Mouse (Mus musculus) hematopoietic stem cell, adult 5-6 weeks (primary cell): Measurements from ENCODE around the gene Ccdc188. TPM values are rescaled to one million over a fixed set of nuclear protein-coding genes. Genes with fewer than 3 reads are reported as not detected.
"Not testable (repeated sequence)": the region's sequence is repeated elsewhere in the genome, so short reads cannot be mapped to it uniquely, and the experiment has no call there.

ENCODE experiments used
- ATAC-seq, 2 experiments: fragments of 125-278 bp in 1 of 2; replicated peaks in 1 of 2; 2 replicates each; pipeline ENCODE4 v1.8.0; 2016 to 2017; ENCODE audit warnings: inconsistent platforms in 2 of 2, mild to moderate bottlenecking in 2 of 2, moderate number of reproducible peaks in 2 of 2, low read depth in 1 of 2, moderate TSS enrichment in 1 of 2; ENCODE audit not compliant: low FRiP score in 2 of 2, poor library complexity in 2 of 2, severe bottlenecking in 2 of 2, insufficient read depth in 1 of 2, low TSS enrichment in 1 of 2
- total RNA-seq: library from RNA; stranded (forward); fragments of 172-1452, 232-1000 nt; gene quantifications from 2 replicates; pipeline ENCODE4 v1.2.3, GENCODE M21; 2017

The Ccdc188 gene
- total RNA-seq = not detected in 2 replicates

- ATAC-seq = no peak
Observed at GRCm38 (mm10) chr16:18217579-18217978, at the start of gene Ccdc188. TSS of gene Ccdc188 (plus strand) at chr16:18217879.

- ATAC-seq = peak; percentile 34 to 50; a peak in 3 of 4 replicates
Observed at GRCm38 (mm10) chr16:18169156-18169555, 48.5 kb upstream of the Ccdc188 start.

- no peak for ATAC-seq
Observed at GRCm38 (mm10) chr16:18169776-18170175, 47.9 kb upstream of the Ccdc188 start.

DNA sequence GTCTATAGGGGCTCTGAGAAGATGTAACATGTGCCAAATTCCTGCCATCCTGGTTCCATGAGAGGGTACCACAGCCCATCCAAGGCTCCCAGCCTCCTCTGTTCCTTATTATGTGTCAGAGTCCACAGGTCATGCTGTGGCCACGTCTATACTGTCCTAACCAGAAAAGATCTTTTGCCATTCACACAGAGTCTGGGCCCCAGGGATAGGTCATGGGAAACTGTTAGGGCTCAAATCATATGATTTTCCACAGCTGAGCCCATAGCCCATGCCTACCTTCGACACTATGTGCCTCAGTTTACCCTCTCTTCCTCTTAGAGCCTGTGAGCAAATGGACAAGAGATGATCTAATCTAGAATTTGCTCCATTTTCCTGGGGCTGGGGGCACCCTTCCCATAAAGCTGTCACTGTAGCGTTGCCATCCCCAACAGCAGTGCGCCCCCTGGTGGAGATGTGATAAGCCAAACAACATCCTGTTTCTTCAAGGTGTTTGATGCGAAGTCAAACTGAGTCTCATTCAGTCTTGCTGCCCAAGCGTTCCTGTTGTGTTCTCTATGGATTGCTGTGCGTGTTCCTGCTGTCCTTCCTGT, 45.3 kb upstream of the Ccdc188 start:
- peak in 1 of 2 experiments; percentile 61; a peak in 3 of 4 replicates for ATAC-seq

DNA sequence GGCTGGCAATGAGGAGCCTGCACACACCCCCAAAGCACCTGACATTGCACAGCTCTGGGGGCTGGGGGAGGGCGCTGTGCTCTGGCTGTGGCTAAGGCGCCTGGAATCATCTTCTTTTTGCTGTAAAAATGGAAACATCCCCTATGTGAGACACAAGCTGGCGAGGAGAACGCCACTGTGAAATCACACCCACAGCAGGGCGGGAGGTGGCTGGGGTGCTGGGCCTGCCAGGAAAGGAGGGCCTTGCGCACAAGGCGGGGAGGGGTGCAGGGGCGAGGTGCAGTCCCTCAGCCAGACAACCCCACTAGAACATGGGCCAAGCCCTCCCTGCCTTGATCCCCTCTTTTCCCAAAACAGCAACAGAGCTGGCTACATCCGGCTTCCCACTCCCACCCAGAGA, 44.4 kb upstream of the Ccdc188 start:
- no peak for ATAC-seq

- no peak for ATAC-seq
Observed at GRCm38 (mm10) chr16:18173788-18174187, 43.9 kb upstream of the Ccdc188 start.

- ATAC-seq = peak; percentile 36 to 50; a peak in 3 of 4 replicates
Observed at GRCm38 (mm10) chr16:18175817-18176541, 41.7 kb upstream of the Ccdc188 start.

- ATAC-seq = no peak
Observed at GRCm38 (mm10) chr16:18176758-18177157, 40.9 kb upstream of the Ccdc188 start.

DNA sequence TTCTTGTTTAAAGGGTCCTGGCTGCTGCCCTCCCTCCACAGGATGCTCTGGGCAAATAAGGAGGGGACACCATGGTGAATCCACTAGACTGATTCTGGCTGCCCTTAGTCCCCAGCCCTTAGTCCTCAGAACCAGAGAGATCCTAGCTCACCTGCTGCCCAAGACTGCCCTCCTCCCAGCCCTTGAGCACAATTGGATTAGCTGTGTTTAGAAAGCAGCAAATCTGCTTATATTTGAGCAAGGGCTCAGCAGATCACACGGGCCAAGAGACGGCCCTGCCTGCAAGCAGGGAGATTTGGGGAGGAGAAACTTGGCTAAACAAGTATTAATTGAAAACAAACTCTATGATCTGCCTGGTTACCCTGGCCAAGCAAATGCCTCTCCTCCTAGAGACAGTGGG, 38.1 kb upstream of the Ccdc188 start:
- no peak for ATAC-seq

- ATAC-seq = no peak
Observed at GRCm38 (mm10) chr16:18181398-18181797, 36.3 kb upstream of the Ccdc188 start.

DNA sequence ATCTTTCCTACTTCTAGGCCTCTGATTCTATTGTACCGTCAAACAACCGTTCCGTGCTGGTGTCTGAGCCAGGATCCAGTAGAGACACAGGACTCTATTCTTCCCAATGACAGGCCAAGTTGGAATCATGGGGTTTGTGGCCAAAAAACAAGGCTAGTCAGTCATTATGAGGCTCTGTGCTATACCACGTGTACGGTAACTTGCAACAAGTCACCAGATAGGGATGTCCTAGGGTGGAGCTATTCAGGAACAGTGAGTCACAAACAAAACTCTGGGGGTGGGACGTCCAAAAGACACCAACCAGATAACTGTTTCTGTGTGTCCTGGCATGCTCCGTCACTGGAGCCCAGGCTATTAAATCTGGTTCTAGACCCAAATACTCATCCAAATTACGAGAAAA, 34.9 kb upstream of the Ccdc188 start:
- ATAC-seq = no peak

- ATAC-seq = no peak
Observed at GRCm38 (mm10) chr16:18185715-18186449, 31.8 kb upstream of the Ccdc188 start.

- ATAC-seq = no peak; a peak in 1 of 4 replicates
Observed at GRCm38 (mm10) chr16:18186798-18187197, 30.9 kb upstream of the Ccdc188 start.

DNA sequence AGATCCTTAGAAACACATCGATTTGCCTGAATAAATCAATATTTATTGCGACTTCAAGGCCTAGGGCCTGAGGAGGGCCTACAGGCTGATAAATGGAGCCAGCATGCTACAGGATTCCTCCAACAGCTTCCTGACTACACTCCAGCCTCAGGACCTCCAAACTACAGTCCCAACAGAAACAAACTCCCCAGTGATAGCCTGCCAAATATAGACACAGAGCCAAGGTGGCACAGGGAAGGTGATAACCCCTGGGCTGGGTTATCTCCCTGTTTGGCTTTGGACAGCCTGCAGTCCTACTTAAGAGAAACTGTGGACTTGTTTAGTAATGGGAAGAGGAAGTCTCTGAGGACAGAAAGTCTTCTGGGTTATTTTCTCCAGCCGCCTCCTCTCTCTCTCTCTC, 30.5 kb upstream of the Ccdc188 start:
- ATAC-seq = no peak

DNA sequence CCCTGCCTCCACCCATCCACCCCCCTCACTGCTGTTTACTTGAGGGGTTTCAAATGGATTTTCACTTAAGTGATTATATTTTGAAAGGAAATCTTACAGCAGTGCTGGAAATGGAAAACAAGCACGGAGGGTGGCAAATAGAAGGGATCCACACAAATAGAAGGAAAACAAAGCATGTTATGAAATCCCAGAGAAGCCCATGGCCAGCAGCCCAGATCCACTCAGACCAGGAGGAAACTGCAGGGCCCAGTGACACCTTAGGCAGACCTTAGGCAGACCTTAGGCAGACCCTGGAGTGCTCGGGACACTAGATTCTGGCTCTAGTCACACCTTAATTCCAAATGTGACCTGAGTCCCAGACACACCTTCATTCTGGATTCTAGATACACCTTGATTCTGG, 26.7 kb upstream of the Ccdc188 start:
- no peak for ATAC-seq

- no peak for ATAC-seq
Observed at GRCm38 (mm10) chr16:18194208-18194985, 23.3 kb upstream of the Ccdc188 start.

DNA sequence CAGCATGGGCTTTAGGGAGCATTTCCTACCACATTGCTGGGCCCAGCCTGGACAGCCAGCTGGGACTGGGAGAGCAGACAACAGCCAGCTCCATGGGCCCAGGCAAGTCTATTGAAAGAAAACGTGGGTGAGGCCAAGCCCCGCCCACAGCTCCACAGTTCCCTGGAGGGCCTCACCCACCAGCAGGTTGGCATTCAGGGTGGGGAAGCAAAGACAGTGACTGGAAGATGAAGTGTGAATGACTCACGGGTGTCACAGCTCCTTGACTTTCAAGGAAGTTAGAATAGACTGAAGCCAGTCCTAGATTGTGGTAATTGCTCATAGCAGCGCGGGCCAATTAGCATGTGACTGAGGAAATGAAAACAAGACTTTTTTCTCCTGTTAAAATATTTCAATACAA, 22.6 kb upstream of the Ccdc188 start:
- ATAC-seq = peak; percentile 12 to 43; a peak in 1 of 4 replicates

DNA sequence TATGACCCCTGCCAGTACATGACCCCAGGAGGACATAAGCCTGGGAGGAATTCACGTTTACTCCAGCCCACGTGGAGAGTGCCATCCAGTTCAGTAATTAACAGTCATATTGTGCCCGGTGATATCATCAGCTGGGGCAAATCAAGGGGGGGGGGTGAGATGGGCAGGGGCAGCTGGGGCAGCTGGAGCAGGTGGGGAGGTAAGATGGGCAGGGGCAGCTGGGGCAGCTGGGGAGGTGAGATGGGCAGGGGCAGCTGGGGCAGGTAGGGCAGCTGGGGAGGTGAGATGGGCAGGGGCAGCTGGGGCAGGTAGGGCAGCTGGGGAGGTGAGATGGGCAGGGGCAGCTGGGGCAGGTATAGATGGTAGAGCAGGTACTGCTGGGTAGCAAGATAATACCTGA, 22.1 kb upstream of the Ccdc188 start:
- not testable (repeated sequence) for ATAC-seq
